Mouse (Mus musculus) heart, embryonic 14.5 days (tissue): ENCODE data around the gene Gm42791. TPM values are rescaled to one million over a fixed set of nuclear protein-coding genes. Genes with fewer than 3 reads are reported as not detected.
A peak's percentile ranks its signal among the peaks of the same experiment; 100 is the strongest.

Experiments used
- ATAC-seq: fragments of 200-750 bp; cut with Nextera tagmentation; 2 replicates; pipeline ENCODE4 v1.8.0; 2017; ENCODE audit warnings: low read depth, moderate TSS enrichment; ENCODE audit not compliant: insufficient number of reproducible peaks, insufficient read depth, low FRiP score
- H3K27ac ChIP-seq, 2 experiments: fragments of 200-500 bp in 1 of 2; fragments of 300-500 bp in 1 of 2; sonication (generic) in 1 of 2; replicated peaks in 1 of 2; 2 replicates each; pipeline ENCODE4 v1.5.1; 2012 to 2014; ENCODE audit warnings: low read depth in 2 of 2, low read length in 2 of 2, control low read depth in 1 of 2, mild to moderate bottlenecking in 1 of 2, mixed read lengths in 1 of 2; ENCODE audit not compliant: control insufficient read depth in 1 of 2, insufficient read depth in 1 of 2
- H3K27me3 ChIP-seq: fragments of 300-500 bp; sonication (generic); 2 replicates; pipeline ENCODE4 v1.6.1; 2014; ENCODE audit warnings: mild to moderate bottlenecking, low read length, control low read depth; ENCODE audit not compliant: control insufficient read depth, insufficient read depth
- H3K36me3 ChIP-seq: fragments of 300-500 bp; sonication (generic); 2 replicates; pipeline ENCODE4 v1.6.1; 2014; ENCODE audit warnings: mild to moderate bottlenecking, control low read depth, low read length, mixed read lengths; ENCODE audit not compliant: control insufficient read depth, insufficient read depth
- H3K4me1 ChIP-seq, 2 experiments: fragments of 200-500 bp in 1 of 2; fragments of 300-500 bp in 1 of 2; sonication (generic) in 1 of 2; 2 replicates each; pipeline ENCODE4 v1.6.1; 2012 to 2014; ENCODE audit warnings: low read length in 2 of 2, control low read depth in 1 of 2, mixed read lengths in 1 of 2; ENCODE audit not compliant: control insufficient read depth in 2 of 2, insufficient read depth in 2 of 2
- H3K4me2 ChIP-seq: fragments of 300-500 bp; sonication (generic); 2 replicates; pipeline ENCODE4 v1.6.1; 2014; ENCODE audit warnings: mild to moderate bottlenecking, low read length
- H3K4me3 ChIP-seq, 2 experiments: fragments of 200-500 bp in 1 of 2; fragments of 300-500 bp in 1 of 2; sonication (generic) in 1 of 2; 2 replicates each; pipeline ENCODE4 v1.5.1; 2012 to 2014; ENCODE audit warnings: low read length in 2 of 2, mild to moderate bottlenecking in 2 of 2, control low read depth in 1 of 2, low read depth in 1 of 2, moderate library complexity in 1 of 2; ENCODE audit not compliant: control insufficient read depth in 1 of 2, insufficient read depth in 1 of 2
- H3K9ac ChIP-seq: fragments of 300-500 bp; sonication (generic); 2 replicates; pipeline ENCODE4 v1.6.1; 2014; ENCODE audit warnings: mild to moderate bottlenecking, low read length
- H3K9me3 ChIP-seq: fragments of 300-500 bp; sonication (generic); 2 replicates; pipeline ENCODE4 v1.6.1; 2016; ENCODE audit warnings: low read length, control low read depth; ENCODE audit not compliant: control insufficient read depth
- WGBS: fragments of 180-500 bp; shearing (Covaris S2); extraction: QIAGEN DNeasy Blood & Tissue Kit; methylation state at CpG from one replicate; pipeline ENCODE4 v1.1.7; 2014; 5-methylcytosine and 5-hydroxymethylcytosine counted together
- polyA plus RNA-seq: library from polyadenylated mRNA; unstranded; fragments of >200 nt; fragmentation: Nextera tagmentation; extraction: Ambion mirVana; gene quantifications from 2 replicates; pipeline ENCODE4 v1.2.1, GENCODE M21; 2014

The Gm42791 gene
- polyA plus RNA-seq, 1 experiment from 2014 or later = not detected

GRCm38 (mm10) chr5:148968179-148968578 lies 26.8 kb downstream of the Gm42791 start:
- H3K4me2 ChIP-seq = no peak overlapping the region
- WGBS = 70% methylated on average over 5 of the region's 5 CpGs
- H3K9me3 ChIP-seq = no peaks in the 10 kb centered on the region
- no peak overlapping the region for H3K27ac ChIP-seq
- peaks cover 16 to 25% of the 10 kb centered on the region in 2 experiments for H3K4me1 ChIP-seq
- no peak overlapping the region for H3K4me3 ChIP-seq
- H3K27me3 ChIP-seq = no peaks in the 10 kb centered on the region
- H3K9ac ChIP-seq = no peak overlapping the region
- H3K36me3 ChIP-seq = no peaks in the 10 kb centered on the region
- ATAC-seq = no peak

GRCm38 (mm10) chr5:148966395-148966794 lies 28.6 kb downstream of the Gm42791 start:
- 58% methylated on average over 6 of the region's 6 CpGs for WGBS
- H3K4me2 ChIP-seq = peak overlapping the region; percentile 42; the same call in 1 of the 2 replicates
- no peaks in the 10 kb centered on the region for H3K27me3 ChIP-seq
- ATAC-seq = no peak
- H3K27ac ChIP-seq = peak overlapping the region; percentile 42 to 72; a peak in 3 of 4 replicates
- H3K4me3 ChIP-seq = no peak overlapping the region
- H3K9me3 ChIP-seq = no peaks in the 10 kb centered on the region
- no peaks in the 10 kb centered on the region for H3K36me3 ChIP-seq
- H3K9ac ChIP-seq = 0 out of 2 replicates have a peak overlapping the region, but pooled peaks have one; percentile 27
- H3K4me1 ChIP-seq = peaks cover 13 to 22% of the 10 kb centered on the region in 2 experiments

- Histone ChIP-seq H3K4me1 (peaks cover 13 to 22% of the 10 kb centered on the region in 2 experiments), H3K4me2 (peak overlapping the region; percentile 42), H3K4me3 (no peak overlapping the region), H3K27ac (peak overlapping the region; percentile 42 to 72), H3K27me3 (no peaks in the 10 kb centered on the region), H3K9me3 (no peaks in the 10 kb centered on the region), H3K9ac (peak overlapping the region; percentile 27; the same call in 1 of the 2 replicates), H3K36me3 (no peaks in the 10 kb centered on the region)
- 6% methylated on average over 13 of the region's 13 CpGs for WGBS
- ATAC-seq = peak; percentile 54
Observed at GRCm38 (mm10) chr5:148965691-148966333, 29.1 kb downstream of the Gm42791 start.

GRCm38 (mm10) chr5:148965089-148965591 lies 29.8 kb downstream of the Gm42791 start:
- H3K4me3 ChIP-seq = no peak overlapping the region
- peak overlapping the region; percentile 42; the same call in 1 of the 2 replicates for H3K4me2 ChIP-seq
- ATAC-seq = no peak
- H3K9me3 ChIP-seq = no peaks in the 10 kb centered on the region
- peak overlapping the region; percentile 27; the same call in 1 of the 2 replicates for H3K9ac ChIP-seq
- H3K27ac ChIP-seq = peak overlapping the region; percentile 42 to 72
- peaks cover 13 to 25% of the 10 kb centered on the region in 2 experiments for H3K4me1 ChIP-seq
- no peaks in the 10 kb centered on the region for H3K36me3 ChIP-seq
- WGBS = 59% methylated on average over 15 of the region's 15 CpGs
- no peaks in the 10 kb centered on the region for H3K27me3 ChIP-seq

- H3K9me3 ChIP-seq = no peaks in the 10 kb centered on the region
- peaks cover 17 to 34% of the 10 kb centered on the region in 2 experiments for H3K4me1 ChIP-seq
- H3K4me2 ChIP-seq = no peak overlapping the region
- no peaks in the 10 kb centered on the region for H3K27me3 ChIP-seq
- no peak overlapping the region for H3K9ac ChIP-seq
- 85% methylated on average over 1 of the region's 1 CpGs for WGBS
- no peak for ATAC-seq
- H3K36me3 ChIP-seq = no peaks in the 10 kb centered on the region
- H3K4me3 ChIP-seq = no peak overlapping the region
- H3K27ac ChIP-seq = no peak overlapping the region
Observed at GRCm38 (mm10) chr5:148964251-148964650, 30.7 kb downstream of the Gm42791 start.

GRCm38 (mm10) chr5:148960211-148960610 lies 34.7 kb downstream of the Gm42791 start:
- no peak for ATAC-seq
- Histone ChIP-seq H3K36me3 (no peaks in the 10 kb centered on the region), H3K27ac (0 out of 4 replicates have a peak overlapping the region, but pooled peaks of 1 of the 2 experiments have one; percentile 0), H3K4me1 (peaks cover 14 to 22% of the 10 kb centered on the region in 2 experiments), H3K9me3 (no peaks in the 10 kb centered on the region), H3K9ac (peak overlapping the region; percentile 55), H3K4me2 (peak overlapping the region; percentile 93), H3K4me3 (peak overlapping the region in 1 of 2 experiments; percentile 43; a peak in 1 of 4 replicates), H3K27me3 (no peaks in the 10 kb centered on the region)
- 57% methylated on average over 10 of the region's 10 CpGs for WGBS

GRCm38 (mm10) chr5:148959068-148959990 lies 35.6 kb downstream of the Gm42791 start:
- Histone ChIP-seq H3K4me3 (peak overlapping the region; percentile 35 to 43), H3K27me3 (no peaks in the 10 kb centered on the region), H3K36me3 (no peaks in the 10 kb centered on the region), H3K9ac (peak overlapping the region; percentile 55), H3K4me1 (peaks cover 11 to 16% of the 10 kb centered on the region in 2 experiments), H3K9me3 (no peaks in the 10 kb centered on the region), H3K4me2 (peak overlapping the region; percentile 93), H3K27ac (0 out of 4 replicates have a peak overlapping the region, but pooled peaks of 1 of the 2 experiments have one; percentile 8)
- ATAC-seq = peak; percentile 62
- WGBS = 2% methylated on average over 39 of the region's 39 CpGs
